Mouse (Mus musculus) bone marrow, adult 2 months (tissue): Measurements from ENCODE around the gene Uaca.

Experiments used
- CTCF ChIP-seq: fragments of 200-500 bp; IDR thresholded peaks from 2 replicates; pipeline ENCODE4 v1.5.1; 2011; ENCODE audit warnings: low read length, control low read depth; ENCODE audit not compliant: control insufficient read depth, insufficient read depth
- POLR2A ChIP-seq: fragments of 200-500 bp; IDR thresholded peaks from 2 replicates; pipeline ENCODE4 v1.6.1; 2011; ENCODE audit warnings: low read depth, mild to moderate bottlenecking, control low read depth, low read length, borderline replicate concordance; ENCODE audit not compliant: control insufficient read depth

- TF ChIP-seq POLR2A (no peak), CTCF (no peak)
These were observed 43.3 kb downstream of the Uaca start for GRCm38 (mm10) chr9:60837449-60838141.
